Mouse (Mus musculus): ENCODE measurements around the gene Imp3. TPM values are rescaled to one million over a fixed set of nuclear protein-coding genes. Genes with fewer than 3 reads are reported as not detected.
A peak's percentile ranks its signal among the peaks of the same experiment; 100 is the strongest.
"Not testable (repeated sequence)": the region's sequence is repeated elsewhere in the genome, so short reads cannot be mapped to it uniquely, and the experiment has no call there.

Gene Imp3
- 78.7 and 87.2 TPM in 2 replicates for total RNA-seq (2017)

- peak; percentile 90 to 94 for ATAC-seq (replicated peaks in 1 of 2; ENCODE audit: insufficient read depth in 1 of 2, low FRiP score in 2 of 2, low TSS enrichment in 1 of 2, low read depth in 1 of 2, poor library complexity in 2 of 2, severe bottlenecking in 2 of 2)
These were observed at the start of gene Imp3 for GRCm38 (mm10) chr9:56937223-56938160. Gene Imp3, plus strand, starts transcription at chr9:56937475.

DNA sequence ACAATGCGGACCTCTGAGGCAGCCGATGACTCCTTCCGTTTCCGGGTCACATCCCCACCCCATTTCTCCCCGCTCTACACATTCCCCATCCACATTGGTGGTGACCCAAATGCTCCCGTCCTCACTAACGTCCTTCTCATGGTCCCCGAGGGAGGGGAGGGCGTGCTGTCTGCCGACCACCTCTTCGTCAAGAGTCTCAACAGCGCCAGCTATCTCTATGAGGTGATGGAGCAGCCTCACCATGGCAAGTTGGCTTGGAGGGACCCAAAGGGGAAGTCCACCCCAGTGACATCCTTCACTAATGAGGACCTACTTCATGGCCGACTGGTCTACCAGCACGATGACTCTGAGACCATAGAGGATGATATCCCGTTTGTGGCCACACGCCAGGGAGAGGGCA is 49.7 kb upstream of the Imp3 start:
- no peak for ATAC-seq (replicated peaks in 1 of 2; ENCODE audit: insufficient read depth in 1 of 2, low FRiP score in 2 of 2, low TSS enrichment in 1 of 2, low read depth in 1 of 2, poor library complexity in 2 of 2, severe bottlenecking in 2 of 2)

DNA sequence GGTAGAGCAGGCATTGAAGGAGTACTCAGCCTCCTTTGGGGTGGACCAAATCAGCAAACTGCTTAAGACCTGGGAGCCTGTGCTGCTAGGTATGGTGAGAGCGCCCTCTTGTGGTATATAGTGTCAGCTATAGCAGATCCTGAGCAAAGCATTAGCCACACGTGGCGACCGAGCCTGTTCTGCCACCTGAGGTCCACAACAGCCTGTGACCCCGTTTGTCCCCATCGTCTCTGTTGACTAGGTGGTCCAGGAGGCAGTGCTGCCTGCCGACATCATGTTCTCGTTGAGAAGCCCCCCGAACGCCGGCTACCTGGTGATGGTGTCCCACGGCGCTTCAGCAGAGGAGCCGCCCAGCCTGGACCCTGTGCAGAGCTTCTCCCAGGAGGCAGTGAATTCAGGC is 47.5 kb upstream of the Imp3 start:
- peak; percentile 50 to 61; a peak in 3 of 4 replicates for ATAC-seq (replicated peaks in 1 of 2; ENCODE audit: insufficient read depth in 1 of 2, low FRiP score in 2 of 2, low TSS enrichment in 1 of 2, low read depth in 1 of 2, poor library complexity in 2 of 2, severe bottlenecking in 2 of 2)

DNA sequence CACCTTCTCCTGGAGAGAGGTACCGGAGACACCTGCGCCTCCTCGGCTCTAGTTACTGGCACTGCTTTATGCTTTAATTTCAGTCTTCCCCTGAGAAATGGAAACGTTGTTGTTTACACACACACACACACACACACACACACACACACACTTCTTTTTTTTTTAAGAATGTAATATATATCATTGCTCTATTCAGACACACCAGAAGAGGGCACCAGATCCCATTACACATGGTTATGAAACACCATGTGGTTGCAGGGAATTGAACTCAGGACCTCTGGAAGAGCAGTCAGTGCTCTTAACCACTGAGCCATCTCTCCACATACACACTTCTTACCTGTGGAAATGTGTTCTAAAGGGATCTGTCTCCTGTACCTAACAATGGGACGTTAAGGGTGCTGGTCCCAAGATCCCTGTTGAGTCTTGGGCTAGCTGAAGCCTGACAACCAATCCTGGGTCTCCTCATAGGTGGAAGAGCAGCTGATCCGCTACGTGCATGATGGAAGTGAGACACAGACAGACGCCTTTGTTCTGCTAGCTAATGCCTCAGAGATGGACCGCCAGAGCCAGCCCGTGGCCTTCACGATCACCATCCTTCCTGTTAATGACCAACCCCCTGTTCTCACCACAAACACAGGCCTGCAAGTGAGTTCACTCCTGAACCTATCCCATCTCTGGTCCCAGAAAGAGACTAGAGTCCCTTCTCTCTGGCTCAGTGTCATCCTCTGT is 46.6 kb upstream of the Imp3 start:
- ATAC-seq (replicated peaks in 1 of 2; ENCODE audit: insufficient read depth in 1 of 2, low FRiP score in 2 of 2, low TSS enrichment in 1 of 2, low read depth in 1 of 2, poor library complexity in 2 of 2, severe bottlenecking in 2 of 2): no peak

GRCm38 (mm10) chr9:56891517-56892011 is 45.7 kb upstream of the Imp3 start:
- ATAC-seq (replicated peaks in 1 of 2; ENCODE audit: insufficient read depth in 1 of 2, low FRiP score in 2 of 2, low TSS enrichment in 1 of 2, low read depth in 1 of 2, poor library complexity in 2 of 2, severe bottlenecking in 2 of 2): peak; percentile 58 to 74

- ATAC-seq (replicated peaks in 1 of 2; ENCODE audit: insufficient read depth in 1 of 2, low FRiP score in 2 of 2, low TSS enrichment in 1 of 2, low read depth in 1 of 2, poor library complexity in 2 of 2, severe bottlenecking in 2 of 2): no peak
These were observed 45.2 kb upstream of the Imp3 start for GRCm38 (mm10) chr9:56892111-56892510.

- ATAC-seq (replicated peaks in 1 of 2; ENCODE audit: insufficient read depth in 1 of 2, low FRiP score in 2 of 2, low TSS enrichment in 1 of 2, low read depth in 1 of 2, poor library complexity in 2 of 2, severe bottlenecking in 2 of 2): no peak
These were observed 44.0 kb upstream of the Imp3 start for GRCm38 (mm10) chr9:56893313-56893712.

- no peak; a peak in 1 of 4 replicates for ATAC-seq (replicated peaks in 1 of 2; ENCODE audit: insufficient read depth in 1 of 2, low FRiP score in 2 of 2, low TSS enrichment in 1 of 2, low read depth in 1 of 2, poor library complexity in 2 of 2, severe bottlenecking in 2 of 2)
These were observed 43.3 kb upstream of the Imp3 start for GRCm38 (mm10) chr9:56894006-56894405.

DNA sequence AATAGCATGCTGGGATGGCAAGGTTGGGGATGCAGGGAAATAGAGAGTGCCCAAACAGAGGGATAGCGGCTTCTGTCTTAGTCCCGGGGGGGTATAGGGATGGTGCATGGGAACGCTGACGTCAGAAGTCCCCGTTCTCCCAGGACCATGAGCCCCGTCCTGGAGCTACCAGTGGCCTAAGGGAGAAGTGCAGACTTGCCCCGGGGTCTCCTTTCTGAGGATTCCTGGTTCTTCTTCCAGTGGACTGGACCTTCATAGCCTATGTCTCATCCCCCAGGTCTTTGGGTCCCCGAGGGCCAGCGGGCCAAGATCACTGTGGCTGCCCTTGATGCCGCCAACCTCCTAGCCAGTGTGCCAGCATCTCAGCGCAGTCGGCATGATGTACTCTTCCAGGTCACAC is 40.5 kb upstream of the Imp3 start:
- no peak for ATAC-seq (replicated peaks in 1 of 2; ENCODE audit: insufficient read depth in 1 of 2, low FRiP score in 2 of 2, low TSS enrichment in 1 of 2, low read depth in 1 of 2, poor library complexity in 2 of 2, severe bottlenecking in 2 of 2)

DNA sequence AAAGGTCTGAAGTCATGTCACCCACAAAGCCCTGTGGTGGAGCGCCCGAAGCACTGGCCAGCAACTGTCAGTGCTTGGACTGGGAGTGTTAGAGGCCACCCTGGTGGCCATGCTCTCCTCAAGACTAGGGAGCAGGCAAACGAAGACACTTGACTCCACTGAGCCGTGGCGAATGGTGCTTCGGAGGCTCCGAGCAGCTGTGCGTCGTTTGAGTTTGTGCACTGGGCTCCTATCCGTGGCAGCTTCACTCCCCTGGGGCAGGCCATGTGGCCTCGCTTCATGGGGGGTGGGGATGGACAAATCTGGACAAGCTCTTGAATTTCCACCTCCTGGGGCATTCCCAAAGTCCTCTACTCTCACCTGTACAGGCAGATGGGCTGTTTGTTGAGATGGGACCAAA is 37.9 kb upstream of the Imp3 start:
- no peak for ATAC-seq (replicated peaks in 1 of 2; ENCODE audit: insufficient read depth in 1 of 2, low FRiP score in 2 of 2, low TSS enrichment in 1 of 2, low read depth in 1 of 2, poor library complexity in 2 of 2, severe bottlenecking in 2 of 2)

DNA sequence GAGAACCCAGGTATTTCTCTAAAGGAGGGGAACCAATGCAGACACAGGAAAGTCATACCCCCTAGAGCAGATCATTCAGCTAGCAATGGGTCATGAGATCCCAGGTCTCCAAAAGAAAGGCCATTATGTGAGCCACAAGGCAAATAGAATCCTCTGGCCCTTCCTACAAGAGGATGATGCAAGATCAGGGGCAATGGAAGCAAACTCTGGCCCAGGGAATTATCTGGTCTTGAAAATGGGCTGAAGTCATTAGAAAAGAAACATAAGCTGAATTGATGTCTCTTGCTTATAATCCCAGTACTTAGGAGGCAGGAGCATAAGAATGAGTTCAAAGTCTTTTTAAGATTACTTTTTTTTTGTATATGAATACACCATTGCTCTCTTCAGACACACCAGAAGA is 37.2 kb upstream of the Imp3 start:
- ATAC-seq (replicated peaks in 1 of 2; ENCODE audit: insufficient read depth in 1 of 2, low FRiP score in 2 of 2, low TSS enrichment in 1 of 2, low read depth in 1 of 2, poor library complexity in 2 of 2, severe bottlenecking in 2 of 2): no peak

- peak; percentile 43 to 57; a peak in 2 of 4 replicates for ATAC-seq (replicated peaks in 1 of 2; ENCODE audit: insufficient read depth in 1 of 2, low FRiP score in 2 of 2, low TSS enrichment in 1 of 2, low read depth in 1 of 2, poor library complexity in 2 of 2, severe bottlenecking in 2 of 2)
These were observed 36.7 kb upstream of the Imp3 start for GRCm38 (mm10) chr9:56900571-56900970.

DNA sequence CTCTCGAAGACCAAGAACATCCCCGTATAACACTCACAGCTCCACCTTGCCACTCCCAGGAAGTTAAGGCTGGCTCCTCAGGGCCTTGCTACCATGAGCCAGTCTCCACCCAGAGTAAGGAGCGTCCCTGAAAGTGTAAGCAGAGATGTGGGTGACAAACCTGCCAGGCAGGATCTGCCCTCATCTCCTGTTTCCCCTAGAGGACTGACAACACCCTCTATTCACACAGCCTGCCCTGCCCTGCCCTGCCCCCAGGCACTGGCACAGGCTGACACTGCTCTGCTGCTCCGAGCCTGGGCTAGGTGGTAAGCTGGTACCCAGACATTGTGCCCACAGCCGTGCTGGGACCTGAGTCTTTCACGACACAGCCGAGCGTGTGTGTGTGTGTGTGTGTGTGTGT is 36.1 kb upstream of the Imp3 start:
- peak; percentile 46 to 61; a peak in 3 of 4 replicates for ATAC-seq (replicated peaks in 1 of 2; ENCODE audit: insufficient read depth in 1 of 2, low FRiP score in 2 of 2, low TSS enrichment in 1 of 2, low read depth in 1 of 2, poor library complexity in 2 of 2, severe bottlenecking in 2 of 2)

- ATAC-seq (replicated peaks in 1 of 2; ENCODE audit: insufficient read depth in 1 of 2, low FRiP score in 2 of 2, low TSS enrichment in 1 of 2, low read depth in 1 of 2, poor library complexity in 2 of 2, severe bottlenecking in 2 of 2): no peak
These were observed 33.6 kb upstream of the Imp3 start for GRCm38 (mm10) chr9:56903662-56904061.

DNA sequence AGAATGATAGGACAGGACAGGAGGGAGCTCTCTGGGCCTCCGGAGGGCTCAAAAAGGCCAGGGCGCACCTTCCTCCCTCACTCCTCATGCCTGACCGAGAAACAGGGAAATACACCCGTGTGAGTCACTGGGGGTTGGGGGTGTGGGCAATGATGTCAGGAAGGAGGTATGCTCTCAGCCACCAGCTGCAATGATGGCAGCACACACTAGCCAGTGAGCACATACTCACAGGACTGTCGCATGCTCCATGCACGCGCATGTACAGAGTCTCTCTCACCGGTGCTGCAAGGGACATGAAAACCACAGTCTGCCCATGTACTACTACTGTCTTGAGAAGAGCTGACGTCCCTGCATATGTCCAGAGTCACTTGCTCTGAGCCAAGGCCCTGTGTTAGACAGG is 29.7 kb upstream of the Imp3 start:
- ATAC-seq (replicated peaks in 1 of 2; ENCODE audit: insufficient read depth in 1 of 2, low FRiP score in 2 of 2, low TSS enrichment in 1 of 2, low read depth in 1 of 2, poor library complexity in 2 of 2, severe bottlenecking in 2 of 2): no peak

DNA sequence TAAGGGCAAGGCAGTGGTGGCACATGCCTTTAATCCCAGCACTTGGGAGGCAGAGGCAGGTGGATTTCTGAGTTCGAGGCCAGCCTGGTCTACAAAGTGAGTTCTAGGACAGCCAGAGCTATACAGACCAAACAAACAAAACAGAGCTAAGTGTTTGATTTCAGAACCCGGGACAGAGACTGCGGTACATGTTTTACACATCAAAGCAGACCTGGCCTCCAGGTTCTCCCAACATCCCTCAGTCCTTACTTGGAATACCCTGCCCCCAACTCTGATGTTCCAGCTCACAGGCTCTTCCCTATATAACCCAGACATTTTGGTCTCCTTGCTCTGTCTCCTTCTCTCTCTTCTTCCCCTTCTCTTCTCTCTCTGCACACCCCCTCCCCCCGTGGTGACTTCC is 27.3 kb upstream of the Imp3 start:
- ATAC-seq (replicated peaks in 1 of 2; ENCODE audit: insufficient read depth in 1 of 2, low FRiP score in 2 of 2, low TSS enrichment in 1 of 2, low read depth in 1 of 2, poor library complexity in 2 of 2, severe bottlenecking in 2 of 2): not testable (repeated sequence)

- ATAC-seq (replicated peaks in 1 of 2; ENCODE audit: insufficient read depth in 1 of 2, low FRiP score in 2 of 2, low TSS enrichment in 1 of 2, low read depth in 1 of 2, poor library complexity in 2 of 2, severe bottlenecking in 2 of 2): no peak
These were observed 26.3 kb upstream of the Imp3 start for GRCm38 (mm10) chr9:56911017-56911416.

- ATAC-seq (replicated peaks in 1 of 2; ENCODE audit: insufficient read depth in 1 of 2, low FRiP score in 2 of 2, low TSS enrichment in 1 of 2, low read depth in 1 of 2, poor library complexity in 2 of 2, severe bottlenecking in 2 of 2): no peak
These were observed 23.3 kb upstream of the Imp3 start for GRCm38 (mm10) chr9:56913991-56914390.

Measured in hematopoietic stem cell, adult 5-6 weeks (primary cell).